Mouse (Mus musculus): ENCODE measurements around the gene Lrrk1.

Gene Lrrk1

GRCm38 (mm10) chr7:66257232-66257631, 130.9 kb downstream of the Lrrk1 start:
- no peak for DNase-seq (ENCODE audit: low read depth, low spot score)

GRCm38 (mm10) chr7:66256441-66256840, 131.7 kb downstream of the Lrrk1 start:
- DNase-seq (ENCODE audit: low read depth, low spot score), result no peak

- no peak for DNase-seq (ENCODE audit: low read depth, low spot score)
Measured at GRCm38 (mm10) chr7:66254993-66255392, 133.2 kb downstream of the Lrrk1 start.

GRCm38 (mm10) chr7:66253975-66254651, 134.0 kb downstream of the Lrrk1 start:
- DNase-seq (ENCODE audit: low read depth, low spot score), result no peak

- peak; percentile 65 for DNase-seq (ENCODE audit: low read depth, low spot score)
Measured at GRCm38 (mm10) chr7:66250030-66250429, 138.1 kb downstream of the Lrrk1 start.

GRCm38 (mm10) chr7:66249426-66249825, 138.7 kb downstream of the Lrrk1 start:
- DNase-seq (ENCODE audit: low read depth, low spot score), result no peak

- DNase-seq (ENCODE audit: low read depth, low spot score), result no peak
Measured at GRCm38 (mm10) chr7:66249020-66249419, 139.1 kb downstream of the Lrrk1 start.

GRCm38 (mm10) chr7:66248270-66248669, 139.9 kb downstream of the Lrrk1 start:
- DNase-seq (ENCODE audit: low read depth, low spot score), result no peak

- DNase-seq (ENCODE audit: low read depth, low spot score), result peak; percentile 61
Measured at GRCm38 (mm10) chr7:66247274-66248021, 140.7 kb downstream of the Lrrk1 start.

- DNase-seq (ENCODE audit: low read depth, low spot score), result no peak
Measured at GRCm38 (mm10) chr7:66246716-66247235, 141.4 kb downstream of the Lrrk1 start.

- no peak for DNase-seq (ENCODE audit: low read depth, low spot score)
Measured at GRCm38 (mm10) chr7:66245646-66246045, 142.5 kb downstream of the Lrrk1 start.

- no peak for DNase-seq (ENCODE audit: low read depth, low spot score)
Measured at GRCm38 (mm10) chr7:66243766-66244325, 144.3 kb downstream of the Lrrk1 start.

GRCm38 (mm10) chr7:66241855-66242412, 146.2 kb downstream of the Lrrk1 start:
- DNase-seq (ENCODE audit: low read depth, low spot score), result no peak

GRCm38 (mm10) chr7:66238157-66238556, 150.0 kb downstream of the Lrrk1 start:
- DNase-seq (ENCODE audit: low read depth, low spot score), result no peak

GRCm38 (mm10) chr7:66233947-66234516, 154.1 kb downstream of the Lrrk1 start:
- DNase-seq (ENCODE audit: low read depth, low spot score), result no peak

GRCm38 (mm10) chr7:66233141-66233946, 154.8 kb downstream of the Lrrk1 start:
- DNase-seq (ENCODE audit: low read depth, low spot score), result no peak

GRCm38 (mm10) chr7:66231861-66232260, 156.3 kb downstream of the Lrrk1 start:
- no peak for DNase-seq (ENCODE audit: low read depth, low spot score)

GRCm38 (mm10) chr7:66230638-66231550, 157.3 kb downstream of the Lrrk1 start:
- peak; percentile 88 for DNase-seq (ENCODE audit: low read depth, low spot score)

- no peak for DNase-seq (ENCODE audit: low read depth, low spot score)
Measured at GRCm38 (mm10) chr7:66230246-66230637, 157.9 kb downstream of the Lrrk1 start.

GRCm38 (mm10) chr7:66229433-66229832, 158.7 kb downstream of the Lrrk1 start:
- no peak for DNase-seq (ENCODE audit: low read depth, low spot score)

Measured in mesoderm, embryonic 11.5 days (tissue).